Mouse (Mus musculus) CH12.LX (cell line): ENCODE measurements at regions not wholly inside any gene's neighbourhood (a gene's known extent, or its start where the extent isn't known, plus 50 kb on each side); places are given as distances from the start of the nearest gene placed in this dataset.

ENCODE experiments used
- DNase-seq: peaks from one replicate; pipeline ENCODE4 v3.0.0-alpha.2; 2013; ENCODE audit errors: extremely low read depth
- H3K27ac ChIP-seq: 2 replicates; pipeline ENCODE4 v1.5.1; 2012; ENCODE audit warnings: low read depth, mild to moderate bottlenecking, control low read depth, moderate library complexity; ENCODE audit not compliant: insufficient read depth
- H3K27me3 ChIP-seq: replicated peaks from 2 replicates; pipeline ENCODE3; 2012; ENCODE audit warnings: inconsistent platforms
- H3K36me3 ChIP-seq, 2 experiments: replicated peaks in 1 of 2; 2 replicates each; pipeline versions ENCODE3 to v1.6.1; 2012; ENCODE audit warnings: inconsistent platforms in 1 of 2, low read length in 1 of 2, mild to moderate bottlenecking in 1 of 2, mixed read lengths in 1 of 2, moderate library complexity in 1 of 2; ENCODE audit not compliant: control insufficient read depth in 1 of 2, insufficient read depth in 1 of 2
- H3K4me1 ChIP-seq, 2 experiments: 2 replicates each; pipeline ENCODE4 v1.6.1; 2012; ENCODE audit warnings: inconsistent platforms in 1 of 2, moderate library complexity in 1 of 2; ENCODE audit not compliant: insufficient read depth in 2 of 2, control insufficient read depth in 1 of 2
- H3K4me2 ChIP-seq: 2 replicates; pipeline ENCODE4 v1.6.1; 2012; ENCODE audit warnings: low read depth, mild to moderate bottlenecking, control low read depth; ENCODE audit not compliant: poor library complexity, insufficient read depth, severe bottlenecking
- H3K4me3 ChIP-seq, 3 experiments: fragments of 150-350 bp in 1 of 3; sonication (generic) in 1 of 3; replicated peaks in 1 of 3; 2 replicates each; pipeline versions ENCODE3 to v1.5.1; 2011 to 2012; ENCODE audit warnings: low read depth in 2 of 3, low read length in 2 of 3, mild to moderate bottlenecking in 2 of 3, moderate library complexity in 2 of 3, control low read depth in 1 of 3, improper control_type of control experiment in 1 of 3, inconsistent platforms in 1 of 3, mixed read lengths in 1 of 3; ENCODE audit not compliant: poor library complexity in 1 of 3
- H3K79me2 ChIP-seq: replicated peaks from 2 replicates; pipeline ENCODE4 v1.6.1; 2012; ENCODE audit warnings: mild to moderate bottlenecking, moderate library complexity; ENCODE audit not compliant: control insufficient read depth, poor library complexity, insufficient read depth, severe bottlenecking; ENCODE audit errors: extremely low read depth
- H3K9ac ChIP-seq: 2 replicates; pipeline ENCODE4 v1.6.1; 2012; ENCODE audit warnings: low read depth, mild to moderate bottlenecking, control low read depth, moderate library complexity; ENCODE audit not compliant: insufficient read depth
- H3K9me3 ChIP-seq: replicated peaks from 2 replicates; pipeline ENCODE3; 2012; ENCODE audit warnings: low read length, inconsistent platforms, mixed read lengths
- BHLHE40 ChIP-seq: IDR thresholded peaks from 2 replicates; pipeline ENCODE4 v1.6.1; 2011; ENCODE audit warnings: mild to moderate bottlenecking, low read depth, low read length, improper control_type of control experiment
- ETS1 ChIP-seq: conservative IDR thresholded peaks from 2 replicates; pipeline ENCODE4 v1.6.1; 2012; ENCODE audit warnings: low read depth, mild to moderate bottlenecking, inconsistent platforms, low read length, improper control_type of control experiment, moderate library complexity
- GABPA ChIP-seq: IDR thresholded peaks from 2 replicates; pipeline ENCODE4 v1.6.1; 2012; ENCODE audit warnings: low read depth, low read length, improper control_type of control experiment, inconsistent platforms; ENCODE audit not compliant: insufficient replicate concordance
- JUN ChIP-seq: IDR thresholded peaks from 2 replicates; pipeline ENCODE4 v1.6.1; 2011; ENCODE audit warnings: low read depth, mild to moderate bottlenecking, low read length, improper control_type of control experiment, moderate library complexity; ENCODE audit not compliant: insufficient read depth
- JUND ChIP-seq: conservative IDR thresholded peaks from 2 replicates; pipeline ENCODE4 v1.6.1; 2011; ENCODE audit warnings: low read depth, low read length, improper control_type of control experiment
- KAT2A ChIP-seq: IDR thresholded peaks from 2 replicates; pipeline ENCODE4 v1.6.1; 2012; ENCODE audit warnings: low read length, improper control_type of control experiment, inconsistent platforms; ENCODE audit not compliant: insufficient replicate concordance
- MEF2A ChIP-seq: IDR thresholded peaks from 2 replicates; pipeline ENCODE4 v1.6.1; 2014; ENCODE audit warnings: low read depth, mild to moderate bottlenecking, inconsistent platforms, low read length, improper control_type of control experiment, borderline replicate concordance
- MXI1 ChIP-seq: IDR thresholded peaks from 2 replicates; pipeline ENCODE4 v1.6.1; 2011; ENCODE audit warnings: mild to moderate bottlenecking, low read depth, low read length, improper control_type of control experiment
- POLR2A ChIP-seq: IDR thresholded peaks from 2 replicates; pipeline ENCODE4 v1.6.1; 2011; ENCODE audit warnings: low read depth, mild to moderate bottlenecking, improper control_type of control experiment, low read length
- SIN3A ChIP-seq: IDR thresholded peaks from 2 replicates; pipeline ENCODE4 v1.6.1; 2012; ENCODE audit warnings: low read length, improper control_type of control experiment, inconsistent platforms
- UBTF ChIP-seq: IDR thresholded peaks from 2 replicates; pipeline ENCODE4 v1.6.1; 2012; ENCODE audit warnings: low read depth, mild to moderate bottlenecking, inconsistent platforms, low read length, improper control_type of control experiment, moderate library complexity
- dilution Hi-C: fragments of 300-500 bp; cut with MboI; formaldehyde crosslinking; loops from 2 replicates; pipeline ENCODE4 v1.14.3; 2020; ENCODE audit warnings: low sequenced_read_pairs; ENCODE audit not compliant: extremely low pct_unique_long_range_greater_than_20kb, extremely low pct_ligation_motif_present
- in situ Hi-C: fragments of 300-500 bp; cut with MboI; formaldehyde crosslinking; loops from 3 replicates; pipeline ENCODE4 v1.14.3; 2019; ENCODE audit warnings: low sequenced_read_pairs, low pct_ligation_motif_present, low pct_unique_long_range_greater_than_20kb, mixed read lengths

DNA sequence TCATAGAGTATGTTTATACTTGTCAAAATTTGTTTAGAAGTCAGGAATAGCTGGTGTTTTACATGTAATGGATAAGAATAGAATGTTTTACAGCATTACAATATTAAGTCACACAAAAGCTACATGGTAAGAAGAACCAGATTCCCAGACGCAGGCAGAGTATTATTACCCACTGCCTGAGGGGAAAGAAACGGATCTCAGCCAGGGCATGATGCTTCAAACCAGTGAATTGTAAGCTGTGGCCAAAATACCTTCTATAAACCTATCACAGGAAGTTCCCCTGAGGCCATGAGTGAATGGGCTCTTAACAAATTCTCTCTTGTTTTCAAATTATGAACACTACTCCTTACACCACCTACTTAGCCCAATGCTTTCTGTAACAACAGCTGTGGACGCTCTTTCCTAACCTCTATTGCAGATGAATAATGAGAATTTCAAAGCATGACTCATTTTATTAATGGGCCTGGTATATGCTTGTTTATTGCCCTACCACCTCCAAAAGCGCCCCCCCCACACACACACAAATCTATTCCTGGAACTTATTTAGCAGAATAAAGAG is 932.0 kb downstream of the Jrkl start:
- Histone ChIP-seq H3K27ac (no peak overlapping the region), H3K36me3 (no peaks in the 10 kb centered on the region), H3K9ac (no peak overlapping the region), H3K79me2 (no peaks in the 10 kb centered on the region), H3K4me2 (no peak overlapping the region), H3K4me3 (no peak overlapping the region), H3K4me1 (peaks cover 0 to 5% of the 10 kb centered on the region in 2 experiments; a peak in 1 of 4 replicates), H3K9me3 (no peaks in the 10 kb centered on the region), H3K27me3 (no peaks in the 10 kb centered on the region)
- in situ Hi-C loops = no loop called here
- TF ChIP-seq JUN (no peak), ETS1 (no peak)
- DNase-seq = no peak
- dilution Hi-C loops = no loop called here

DNA sequence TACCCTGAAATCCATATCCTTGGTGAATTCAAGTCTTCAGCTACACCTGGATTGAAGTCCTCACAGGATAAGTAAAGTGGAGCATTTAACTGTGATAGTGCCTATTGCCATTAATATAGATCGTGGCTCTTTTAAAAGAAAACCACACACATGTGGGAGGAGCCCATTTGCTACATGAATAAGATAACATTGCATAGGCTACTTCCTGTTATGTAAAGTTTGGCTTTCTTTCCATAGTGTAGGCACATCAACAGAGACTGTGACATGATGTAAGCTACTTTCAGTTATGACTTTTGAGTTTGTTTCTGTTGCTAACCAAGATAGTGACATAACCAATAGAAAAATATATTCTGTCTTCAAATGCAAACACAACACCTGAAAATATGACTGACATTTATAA is 932.6 kb downstream of the Jrkl start:
- Histone ChIP-seq H3K4me1 (peaks cover 0 to 5% of the 10 kb centered on the region in 2 experiments; a peak in 1 of 4 replicates), H3K4me3 (no peak overlapping the region), H3K4me2 (no peak overlapping the region), H3K27me3 (no peaks in the 10 kb centered on the region)
- in situ Hi-C loops (no loop called here), dilution Hi-C loops (no loop called here)
- DNase-seq = peak; percentile 3
- TF ChIP-seq UBTF (no peak), BHLHE40 (no peak), SIN3A (no peak), MXI1 (no peak), JUN (no peak), KAT2A (no peak), JUND (no peak), GABPA (no peak), MEF2A (no peak), POLR2A (no peak)
- TF ChIP-seq, all 38 proteins: peak for 0
- H3K9ac ChIP-seq = no peak overlapping the region
- H3K9me3 ChIP-seq = no peaks in the 10 kb centered on the region
- H3K27ac ChIP-seq = no peak overlapping the region
- H3K79me2 ChIP-seq = no peaks in the 10 kb centered on the region
- no peaks in the 10 kb centered on the region for H3K36me3 ChIP-seq
